Mouse (Mus musculus) activated CD4-positive, CD25-positive, alpha-beta regulatory T cell (primary cell): ENCODE measurements around the gene Pon2. TPM values are rescaled to one million over a fixed set of nuclear protein-coding genes. Genes with fewer than 3 reads are reported as not detected.

Experiments
- polyA plus RNA-seq, 2 experiments: library from polyadenylated mRNA; unstranded; fragments of 100-300 nt; shearing (Covaris generic); gene quantifications; one replicate each; pipeline ENCODE4 v1.2.1; 2017

Pon2 gene
- polyA plus RNA-seq, result 10 to 100 TPM; 79.5 to 99.5 TPM

DNA sequence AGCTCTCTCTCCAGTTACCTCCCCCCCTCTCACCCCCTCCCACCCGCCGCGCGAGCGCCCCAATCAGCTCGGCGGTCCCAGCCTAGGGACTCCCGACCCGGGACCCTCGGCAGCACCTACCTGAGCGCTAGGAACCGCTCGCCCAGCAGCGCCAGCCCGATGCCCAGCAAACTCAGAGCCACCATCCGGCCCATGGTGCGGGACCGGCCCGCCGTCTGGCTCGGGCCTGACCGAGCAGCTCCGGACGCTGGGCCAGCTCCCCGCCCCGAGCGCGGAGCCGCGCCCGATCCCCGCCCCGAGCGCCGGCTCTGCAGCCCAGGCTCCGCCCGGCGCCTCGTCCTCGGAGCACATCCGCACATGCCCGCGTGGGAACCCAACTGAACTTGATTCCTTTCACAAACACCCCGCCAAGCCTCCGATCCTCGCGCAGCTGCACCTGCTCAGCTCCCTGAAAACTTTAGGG is at the start of gene Pon2:
TSS of gene Pon2 (minus strand) at position 364 of the 463 bp plus-strand sequence.

GRCm38 (mm10) chr6:5255722-5256451 is 42.4 kb downstream of the Pon2 start, which contains the start of gene Pon3:
Pon3 (minus strand) TSS chr6:5256286.

Other genes starting within 250 kb of the Pon2 start
- under 1 TPM in 1 of 2 experiments, not detected in 1; 0.63 TPM for gene Pon1, start 104.5 kb downstream of the Pon2 start, polyA plus RNA-seq
- 1 to 10 TPM; 3.6 to 9.8 TPM for gene Pon3, start 42.2 kb downstream of the Pon2 start, polyA plus RNA-seq
- gene Asb4, start 84.9 kb upstream of the Pon2 start, polyA plus RNA-seq, result under 1 TPM in 1 of 2 experiments, not detected in 1; 0.33 TPM
- 1 to 10 TPM in 1 of 2 experiments, under 1 TPM in 1; 0.06 to 1.4 TPM for gene Pdk4, start 197.9 kb upstream of the Pon2 start, polyA plus RNA-seq